Mouse (Mus musculus) CH12F3 (cell line): Measurements from ENCODE around the gene Egln3.

Experiments
- in situ Hi-C: fragments of 300-500 bp; cut with MboI; formaldehyde crosslinking; loops from 2 replicates; pipeline ENCODE4 v1.14.3; 2020; ENCODE audit warnings: low sequenced_read_pairs

Egln3 gene

GRCm38 (mm10) chr12:54202765-54203655 is 650 bp downstream of the Egln3 start:
- in situ Hi-C loops = no loop called here

- in situ Hi-C loops = no loop called here
Observed at GRCm38 (mm10) chr12:54202276-54202675, 1.4 kb downstream of the Egln3 start.

- in situ Hi-C loops = no loop called here
Observed at GRCm38 (mm10) chr12:54200856-54201255, 2.8 kb downstream of the Egln3 start.

GRCm38 (mm10) chr12:54200172-54200571 is 3.5 kb downstream of the Egln3 start:
- in situ Hi-C loops = no loop called here

- in situ Hi-C loops = no loop called here
Observed at GRCm38 (mm10) chr12:54198282-54198918, 5.3 kb downstream of the Egln3 start.

GRCm38 (mm10) chr12:54197849-54198248 is 5.8 kb downstream of the Egln3 start:
- in situ Hi-C loops = no loop called here

GRCm38 (mm10) chr12:54197301-54197782 is 6.3 kb downstream of the Egln3 start:
- in situ Hi-C loops = no loop called here

GRCm38 (mm10) chr12:54196881-54197280 is 6.8 kb downstream of the Egln3 start:
- in situ Hi-C loops = no loop called here

GRCm38 (mm10) chr12:54194159-54194558 is 9.5 kb downstream of the Egln3 start:
- in situ Hi-C loops = no loop called here

GRCm38 (mm10) chr12:54192305-54192661 is 11.4 kb downstream of the Egln3 start:
- in situ Hi-C loops = no loop called here

- in situ Hi-C loops = no loop called here
Observed at GRCm38 (mm10) chr12:54191608-54192304, 11.9 kb downstream of the Egln3 start.

GRCm38 (mm10) chr12:54191181-54191580 is 12.5 kb downstream of the Egln3 start:
- in situ Hi-C loops = no loop called here

GRCm38 (mm10) chr12:54187812-54188600 is 15.7 kb downstream of the Egln3 start:
- in situ Hi-C loops = no loop called here

- in situ Hi-C loops = no loop called here
Observed at GRCm38 (mm10) chr12:54186926-54187623, 16.6 kb downstream of the Egln3 start.

- in situ Hi-C loops = no loop called here
Observed at GRCm38 (mm10) chr12:54184264-54184663, 19.4 kb downstream of the Egln3 start.

GRCm38 (mm10) chr12:54178323-54178722 is 25.3 kb downstream of the Egln3 start:
- in situ Hi-C loops = no loop called here

- in situ Hi-C loops = no loop called here
Observed at GRCm38 (mm10) chr12:54168786-54169185, 34.9 kb downstream of the Egln3 start.

- in situ Hi-C loops = no loop called here
Observed at GRCm38 (mm10) chr12:54167737-54168136, 35.9 kb downstream of the Egln3 start.

GRCm38 (mm10) chr12:54164724-54165050 is 39.0 kb downstream of the Egln3 start:
- in situ Hi-C loops = no loop called here

GRCm38 (mm10) chr12:54164040-54164723 is 39.5 kb downstream of the Egln3 start:
- in situ Hi-C loops = no loop called here
